Mouse (Mus musculus) liver, embryonic 11.5 days (tissue): ENCODE results near the gene Dctn2. TPM values are rescaled to one million over a fixed set of nuclear protein-coding genes. Genes with fewer than 3 reads are reported as not detected.
A peak's percentile ranks its signal among the peaks of the same experiment; 100 is the strongest.

Experiments
- ATAC-seq: fragments of 200-750 bp; cut with Nextera tagmentation; replicated peaks from 2 replicates; pipeline ENCODE4 v1.8.0; 2017; ENCODE audit warnings: moderate number of reproducible peaks, mild to moderate bottlenecking, moderate TSS enrichment, moderate library complexity; ENCODE audit not compliant: low FRiP score
- DNase-seq: peaks from one replicate; pipeline ENCODE4 v3.0.0-alpha.2; 2017; ENCODE audit warnings: low spot score
- H3K27ac ChIP-seq: fragments of 300-500 bp; sonication (generic); 2 replicates; pipeline ENCODE4 v1.5.1; 2014; ENCODE audit warnings: mild to moderate bottlenecking, low read depth, low read length, control low read depth
- H3K27me3 ChIP-seq: fragments of 300-500 bp; sonication (generic); replicated peaks from 2 replicates; pipeline ENCODE4 v1.6.1; 2014; ENCODE audit warnings: low read length, mixed read lengths; ENCODE audit not compliant: control insufficient read depth, insufficient read depth
- H3K36me3 ChIP-seq: fragments of 300-500 bp; sonication (generic); 2 replicates; pipeline ENCODE4 v1.6.1; 2014; ENCODE audit warnings: mild to moderate bottlenecking, low read length, moderate library complexity, mixed read lengths; ENCODE audit not compliant: control insufficient read depth, insufficient read depth
- H3K4me1 ChIP-seq: fragments of 300-500 bp; sonication (generic); replicated peaks from 2 replicates; pipeline ENCODE4 v1.6.1; 2014; ENCODE audit warnings: low read length, mixed read lengths; ENCODE audit not compliant: control insufficient read depth, insufficient read depth
- H3K4me2 ChIP-seq: fragments of 300-500 bp; sonication (generic); 2 replicates; pipeline ENCODE4 v1.6.1; 2014; ENCODE audit warnings: mild to moderate bottlenecking, control low read depth, moderate library complexity
- H3K4me3 ChIP-seq: fragments of 300-500 bp; sonication (generic); 2 replicates; pipeline ENCODE4 v1.5.1; 2014; ENCODE audit warnings: low read depth, low read length, control low read depth
- H3K9ac ChIP-seq: fragments of 300-500 bp; sonication (generic); 2 replicates; pipeline ENCODE4 v1.6.1; 2014; ENCODE audit warnings: low read depth, low read length, control low read depth
- H3K9me3 ChIP-seq: fragments of 300-500 bp; sonication (generic); 2 replicates; pipeline ENCODE4 v1.6.1; 2016; ENCODE audit warnings: low read length, inconsistent platforms, mixed read lengths; ENCODE audit not compliant: control insufficient read depth
- WGBS: fragments of 180-500 bp; shearing (Covaris S2); extraction: QIAGEN DNeasy Blood & Tissue Kit; methylation state at CpG from one replicate; pipeline ENCODE4 v1.1.7; 2014; 5-methylcytosine and 5-hydroxymethylcytosine counted together
- polyA plus RNA-seq: library from polyadenylated mRNA; unstranded; fragments of >200 nt; fragmentation: Nextera tagmentation; extraction: Ambion mirVana; gene quantifications from 2 replicates; pipeline ENCODE4 v1.2.1, GENCODE M21; 2014

Dctn2 gene
- polyA plus RNA-seq, 1 experiment from 2014 or later, result 135 TPM

DNA sequence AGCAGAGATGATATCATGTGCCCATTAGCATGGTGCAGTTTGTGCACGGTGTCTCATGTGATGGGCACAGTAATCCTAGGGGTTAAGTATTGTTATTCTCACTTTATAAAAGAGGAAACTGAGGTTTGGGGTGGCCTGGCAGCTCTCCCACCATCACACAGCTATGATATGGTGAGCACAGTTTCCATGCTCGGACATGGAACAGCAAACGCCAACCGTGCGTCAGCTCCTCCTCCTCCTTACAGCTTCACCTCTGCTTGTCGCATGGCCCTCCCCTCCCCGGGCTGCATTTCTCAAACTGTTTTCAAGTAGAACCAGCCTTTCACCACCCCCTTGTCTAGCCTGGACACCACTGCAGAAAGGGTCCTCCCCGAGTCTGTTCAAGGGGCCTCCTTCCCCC lies 7.7 kb upstream of the Dctn2 start:
- Histone ChIP-seq H3K4me2 (no peak overlapping the region), H3K27me3 (peaks cover 18% of the 10 kb centered on the region), H3K4me3 (no peak overlapping the region), H3K9me3 (no peaks in the 10 kb centered on the region), H3K9ac (no peak overlapping the region), H3K27ac (no peak overlapping the region), H3K4me1 (peaks cover 6% of the 10 kb centered on the region; the same call in 1 of the 2 replicates), H3K36me3 (no peaks in the 10 kb centered on the region)
- DNase-seq, result no peak
- ATAC-seq, result no peak
- 79% methylated on average over 8 of the region's 8 CpGs for WGBS

DNA sequence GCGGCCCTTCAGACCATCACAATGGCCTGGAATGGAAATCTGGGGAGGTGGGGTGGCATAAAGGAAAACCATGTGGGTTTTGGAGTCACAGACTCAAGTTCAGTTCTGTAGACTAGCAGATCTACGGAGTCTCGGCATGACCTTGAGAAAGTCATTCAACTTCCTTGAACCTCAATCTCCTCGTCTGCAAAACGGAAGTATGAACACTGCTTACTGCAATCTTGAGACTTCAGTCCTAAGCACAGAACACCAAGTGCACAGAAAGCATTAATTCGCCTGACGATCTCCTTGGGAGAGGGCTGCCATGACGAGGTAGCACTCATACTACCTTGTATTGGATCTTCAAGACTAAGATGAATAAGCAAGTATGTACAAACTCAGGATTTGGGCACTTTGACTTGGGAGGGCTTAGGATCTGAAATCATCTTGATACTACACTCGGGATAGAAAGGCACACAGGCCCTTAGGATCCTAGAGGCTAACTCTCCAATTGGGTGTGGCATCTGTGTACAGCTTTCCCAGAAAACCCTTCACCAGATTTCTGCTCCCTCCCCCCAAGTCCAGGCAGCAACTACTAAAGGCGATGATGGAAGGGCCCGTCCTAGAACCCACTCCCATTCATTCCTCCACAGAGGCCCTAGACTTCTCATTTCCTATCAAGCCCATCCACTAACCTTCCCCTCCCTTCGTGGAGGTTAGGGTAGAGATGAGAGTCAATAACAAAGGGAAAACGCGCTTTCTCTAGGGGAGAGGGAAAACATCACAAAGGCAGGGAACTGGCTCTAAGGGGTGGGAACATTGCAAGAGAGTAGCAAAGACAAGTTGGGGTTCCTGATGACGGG lies 4.2 kb upstream of the Dctn2 start:
- 66% methylated on average over 15 of the region's 15 CpGs for WGBS
- Histone ChIP-seq H3K4me2 (peak overlapping the region; percentile 91; the same call in 1 of the 2 replicates), H3K4me3 (peak overlapping the region; percentile 52; the same call in 1 of the 2 replicates), H3K9me3 (no peaks in the 10 kb centered on the region), H3K9ac (no peak overlapping the region), H3K36me3 (no peaks in the 10 kb centered on the region), H3K4me1 (peaks cover 8% of the 10 kb centered on the region), H3K27ac (no peak overlapping the region), H3K27me3 (peaks cover 25% of the 10 kb centered on the region)
- ATAC-seq (no peak), DNase-seq (no peak)

DNA sequence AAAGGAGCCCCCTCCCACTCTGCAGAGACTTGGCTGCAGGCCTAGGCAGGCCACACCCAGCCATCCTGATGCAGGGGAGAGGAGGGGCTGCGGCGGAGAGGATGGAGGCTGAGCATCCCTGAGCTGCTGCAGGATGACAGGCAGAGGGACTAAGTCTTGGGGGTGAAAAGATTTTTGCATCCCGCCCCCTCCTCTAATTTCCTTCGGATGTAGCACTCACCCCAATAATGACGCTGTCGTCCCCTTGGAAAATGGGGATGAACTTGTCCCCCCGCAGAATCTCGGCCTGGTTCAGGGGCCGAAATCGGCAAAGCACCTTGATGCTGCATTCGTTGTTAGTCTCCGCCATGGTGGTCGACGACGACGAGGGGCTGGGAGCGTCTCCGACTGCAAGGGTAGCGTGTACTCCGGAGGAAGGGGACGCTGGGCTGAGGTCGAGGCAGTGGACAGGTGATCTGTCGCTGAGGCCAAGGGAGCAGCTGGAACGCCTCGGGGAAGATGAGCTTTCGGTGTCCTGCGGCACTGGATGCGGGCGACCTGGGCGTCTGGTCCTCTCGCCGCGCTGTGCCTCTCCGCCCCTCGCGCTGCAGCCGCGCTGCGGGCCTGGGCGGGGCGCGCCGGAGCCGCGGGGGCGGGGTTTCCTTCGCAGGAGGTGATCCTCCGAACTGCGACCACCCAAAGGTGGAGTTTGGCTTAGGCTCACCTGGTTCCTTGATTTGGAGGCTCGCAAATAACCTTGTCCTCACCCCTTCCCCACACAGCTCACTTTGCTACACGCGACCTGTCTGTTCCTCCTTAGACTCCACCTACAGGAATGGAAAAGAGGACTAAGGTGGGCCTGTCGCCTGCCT lies 3.4 kb upstream of the Dctn2 start, which contains the start of gene Kif5a:
Gene Kif5a (minus strand): TSS at position 801 of the 851 bp plus-strand sequence.
- H3K4me3 ChIP-seq, result peak within 1 kb of the TSS; percentile 52
- peaks cover 14% of the 10 kb centered on the region for H3K4me1 ChIP-seq
- no peaks in the 10 kb centered on the region for H3K9me3 ChIP-seq
- H3K27ac ChIP-seq, result no peak within 1 kb of the TSS
- 3% methylated on average over 53 of the region's 53 CpGs for WGBS
- ATAC-seq (no peak), DNase-seq (no peak)
- no peaks in the 10 kb centered on the region for H3K36me3 ChIP-seq
- H3K27me3 ChIP-seq, result peaks cover 25% of the 10 kb centered on the region
- peak within 1 kb of the TSS; percentile 91 for H3K4me2 ChIP-seq
- peak within 1 kb of the TSS; percentile 35; the same call in 1 of the 2 replicates for H3K9ac ChIP-seq

DNA sequence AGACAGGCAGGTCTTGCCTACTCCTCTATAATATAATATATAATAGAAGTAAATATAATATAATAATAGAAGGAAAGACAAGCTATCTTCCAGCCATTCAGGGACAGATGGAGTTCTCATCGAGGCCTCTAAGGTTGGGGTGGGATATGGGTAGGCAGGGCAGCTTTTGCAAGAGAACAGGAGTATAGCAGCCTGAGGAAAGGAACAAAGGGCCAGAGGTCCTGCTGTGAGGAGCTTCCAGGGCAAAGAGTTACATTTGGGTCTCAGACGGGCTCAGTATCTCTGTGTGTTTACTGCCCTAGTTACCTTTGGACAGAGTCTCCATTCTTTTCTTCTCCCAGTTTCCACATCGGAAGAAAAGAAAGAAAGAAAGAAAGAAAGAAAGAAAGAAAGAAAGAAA lies 2.5 kb upstream of the Dctn2 start:
- Histone ChIP-seq H3K27me3 (peaks cover 25% of the 10 kb centered on the region), H3K4me3 (no peak overlapping the region), H3K9me3 (no peaks in the 10 kb centered on the region), H3K27ac (no peak overlapping the region), H3K36me3 (peaks cover 3% of the 10 kb centered on the region; the same call in 1 of the 2 replicates), H3K4me1 (peaks cover 21% of the 10 kb centered on the region), H3K9ac (no peak overlapping the region), H3K4me2 (no peak overlapping the region; the same call in 1 of the 2 replicates)
- ATAC-seq (no peak), DNase-seq (no peak)
- 65% methylated on average over 3 of the region's 3 CpGs for WGBS

DNA sequence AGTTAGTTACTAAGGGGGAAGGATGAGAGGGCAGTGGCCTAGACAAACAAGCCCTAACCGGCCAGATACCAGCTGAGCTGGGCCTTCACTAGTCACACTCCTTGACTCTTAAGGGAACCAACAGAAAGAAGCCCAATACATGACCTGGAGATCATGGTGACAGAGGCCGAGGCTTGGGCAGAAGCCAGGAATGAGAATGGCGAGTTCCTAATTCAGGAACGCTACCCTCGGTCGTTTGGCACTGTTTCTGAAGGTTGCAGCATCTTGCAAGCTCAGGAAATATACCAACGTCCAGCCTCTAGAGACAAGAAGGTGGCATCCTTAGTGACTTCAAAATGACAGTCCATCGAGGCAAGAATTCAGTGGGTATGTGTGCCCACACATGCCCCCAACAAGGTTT lies 1.8 kb upstream of the Dctn2 start:
- DNase-seq (no peak), ATAC-seq (no peak)
- H3K27me3 ChIP-seq, result peaks cover 25% of the 10 kb centered on the region
- no peak overlapping the region for H3K27ac ChIP-seq
- WGBS, result 75% methylated on average over 8 of the region's 8 CpGs
- H3K4me2 ChIP-seq, result no peak overlapping the region
- peaks cover 3% of the 10 kb centered on the region; the same call in 1 of the 2 replicates for H3K36me3 ChIP-seq
- no peaks in the 10 kb centered on the region for H3K9me3 ChIP-seq
- H3K4me1 ChIP-seq, result peaks cover 28% of the 10 kb centered on the region
- no peak overlapping the region for H3K9ac ChIP-seq
- H3K4me3 ChIP-seq, result no peak overlapping the region

DNA sequence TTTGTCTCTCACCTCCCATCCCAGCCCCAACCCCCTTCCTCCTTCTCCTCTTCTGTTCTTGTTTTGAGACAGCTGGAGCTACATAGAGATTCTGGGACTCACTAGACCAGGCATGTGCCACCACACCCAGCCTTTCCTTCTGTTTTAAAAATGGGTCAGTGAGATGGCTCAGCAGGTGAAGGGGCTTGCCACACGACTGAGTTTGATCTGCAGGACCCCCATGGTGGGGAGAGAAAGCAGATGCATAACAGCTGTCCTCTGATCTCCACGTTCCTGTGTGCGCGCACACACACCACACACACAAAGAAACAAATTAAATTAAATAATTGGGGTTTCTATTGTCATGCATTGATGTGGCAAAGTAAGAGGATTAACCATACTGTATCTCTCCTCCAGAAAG lies 1.2 kb upstream of the Dctn2 start:
- no peak for ATAC-seq
- Histone ChIP-seq H3K4me2 (no peak overlapping the region), H3K27ac (no peak overlapping the region), H3K36me3 (peaks cover 5% of the 10 kb centered on the region; the same call in 1 of the 2 replicates), H3K4me3 (no peak overlapping the region), H3K4me1 (peaks cover 30% of the 10 kb centered on the region), H3K9me3 (no peaks in the 10 kb centered on the region), H3K27me3 (peaks cover 25% of the 10 kb centered on the region), H3K9ac (no peak overlapping the region)
- no peak for DNase-seq
- 75% methylated on average over 4 of the region's 4 CpGs for WGBS

DNA sequence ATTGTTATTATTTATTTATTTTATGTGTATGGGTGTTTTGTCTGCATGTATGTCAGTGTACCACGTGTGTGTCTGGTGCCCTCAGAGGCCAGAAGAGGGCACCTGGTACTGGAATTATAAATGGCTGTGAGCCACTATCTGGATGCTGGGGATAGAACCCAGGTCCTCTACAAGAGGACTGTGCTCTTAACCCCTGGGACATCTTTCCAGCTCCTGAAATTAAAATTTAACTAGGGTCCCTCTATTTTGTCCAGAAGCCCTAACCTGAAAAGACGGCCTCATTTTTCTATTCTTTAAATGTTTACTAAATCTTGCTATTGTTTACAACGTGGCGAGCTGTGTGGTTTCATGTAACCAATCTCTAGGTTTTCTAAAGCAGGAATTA lies 449 bp upstream of the Dctn2 start:
- Histone ChIP-seq H3K27me3 (peaks cover 25% of the 10 kb centered on the region), H3K9me3 (no peaks in the 10 kb centered on the region), H3K4me2 (peak overlapping the region; percentile 97), H3K4me1 (peaks cover 35% of the 10 kb centered on the region), H3K9ac (peak overlapping the region; percentile 100; the same call in 1 of the 2 replicates), H3K27ac (no peak overlapping the region), H3K36me3 (peaks cover 11% of the 10 kb centered on the region; the same call in 1 of the 2 replicates), H3K4me3 (peak overlapping the region; percentile 100)
- ATAC-seq (peak; percentile 60), DNase-seq (no peak)
- WGBS, result 25% methylated on average over 4 of the region's 4 CpGs

DNA sequence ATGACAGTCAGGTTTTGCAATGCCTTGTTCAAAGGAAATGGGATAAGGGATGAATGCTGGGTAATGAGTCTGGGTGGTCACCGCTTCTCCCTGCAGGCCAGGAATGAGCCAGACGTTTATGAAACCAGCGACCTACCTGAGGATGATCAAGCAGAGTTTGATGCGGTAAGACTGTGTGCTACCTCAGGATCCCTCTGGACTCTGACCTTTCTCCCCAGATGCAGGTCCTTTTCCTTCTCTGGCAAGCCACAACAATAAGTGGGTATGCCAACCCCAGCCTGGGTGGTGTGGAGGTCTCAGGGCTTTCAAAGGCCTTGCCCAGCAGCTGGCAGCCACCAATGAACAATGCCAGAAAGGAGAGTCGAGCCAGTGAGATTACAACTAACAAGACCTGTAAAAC lies 1.1 kb downstream of the Dctn2 start:
- H3K4me1 ChIP-seq, result peaks cover 35% of the 10 kb centered on the region
- peak overlapping the region; percentile 100 for H3K9ac ChIP-seq
- no peaks in the 10 kb centered on the region for H3K9me3 ChIP-seq
- H3K27ac ChIP-seq, result peak overlapping the region; percentile 54; the same call in 1 of the 2 replicates
- DNase-seq, result no peak
- ATAC-seq, result no peak
- H3K4me3 ChIP-seq, result peak overlapping the region; percentile 100
- H3K27me3 ChIP-seq, result peaks cover 19% of the 10 kb centered on the region
- WGBS, result 71% methylated on average over 5 of the region's 5 CpGs
- peak overlapping the region; percentile 97 for H3K4me2 ChIP-seq
- peaks cover 11% of the 10 kb centered on the region; the same call in 1 of the 2 replicates for H3K36me3 ChIP-seq
